Mouse (Mus musculus): ENCODE measurements around the gene Mki67.
A peak's percentile ranks its signal among the peaks of the same experiment; 100 is the strongest.

The Mki67 gene

DNA sequence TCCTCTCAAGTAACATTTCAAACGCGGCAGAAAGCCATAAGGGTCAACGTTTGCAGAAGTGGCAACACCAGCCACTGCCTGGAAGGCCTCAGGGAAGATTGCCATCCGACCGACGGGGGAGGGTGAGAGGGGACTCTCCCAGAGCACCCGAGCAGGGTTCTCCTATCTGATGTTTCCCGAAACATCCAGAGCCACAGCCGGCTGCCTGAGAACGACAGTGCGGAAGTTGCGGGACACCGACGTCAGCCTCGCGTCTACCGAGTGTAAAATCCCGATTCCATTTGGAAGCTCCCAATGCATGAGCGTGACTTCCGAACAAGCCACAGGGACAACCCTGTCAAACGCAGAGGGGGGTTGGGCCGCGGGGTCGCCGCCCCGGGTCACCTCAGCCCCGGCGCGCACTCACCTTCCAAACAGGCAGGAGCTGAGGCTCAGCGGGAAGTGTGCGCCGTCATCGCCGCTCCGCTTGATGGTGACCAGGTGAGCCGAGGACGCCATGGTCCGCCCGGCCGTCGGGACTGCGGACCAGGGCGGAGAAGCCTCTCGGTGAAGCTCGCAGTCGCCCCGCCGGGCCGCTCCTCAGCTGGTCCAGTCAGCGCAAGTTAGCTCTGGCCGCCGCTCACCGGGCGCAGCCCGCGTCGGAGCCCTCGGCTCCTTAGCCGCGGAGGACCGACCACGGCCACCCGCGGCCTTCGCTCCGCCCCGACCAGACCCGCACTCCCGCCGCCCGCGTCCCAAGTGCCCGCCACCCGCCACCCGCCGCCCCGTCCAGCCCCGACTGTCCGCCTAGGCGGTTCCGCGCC is at the start of gene Mki67:
Gene Mki67 (minus strand): TSS at position 720 of the 803 bp plus-strand sequence.
- peak; percentile 37 for DNase-seq

DNA sequence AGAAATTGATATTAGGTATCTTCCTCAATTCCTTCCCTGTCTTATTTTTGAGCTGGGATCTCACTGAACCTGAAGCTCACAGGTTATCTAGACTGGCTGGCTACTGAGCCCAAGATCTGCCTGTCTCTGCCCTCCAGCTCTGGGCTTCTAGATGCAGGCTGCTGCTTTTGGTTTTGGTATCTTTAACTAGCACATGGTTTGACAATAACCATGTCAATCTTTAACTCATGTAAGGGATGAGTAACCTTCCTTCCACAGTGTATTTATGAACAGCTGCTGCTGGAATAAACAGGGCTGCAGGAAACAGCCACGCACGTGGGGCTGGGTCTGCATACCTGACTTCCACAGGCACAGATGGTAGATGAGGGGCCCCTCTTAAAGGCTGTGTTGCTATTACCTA is 47.1 kb upstream of the Mki67 start:
- peak; percentile 3 for DNase-seq

DNA sequence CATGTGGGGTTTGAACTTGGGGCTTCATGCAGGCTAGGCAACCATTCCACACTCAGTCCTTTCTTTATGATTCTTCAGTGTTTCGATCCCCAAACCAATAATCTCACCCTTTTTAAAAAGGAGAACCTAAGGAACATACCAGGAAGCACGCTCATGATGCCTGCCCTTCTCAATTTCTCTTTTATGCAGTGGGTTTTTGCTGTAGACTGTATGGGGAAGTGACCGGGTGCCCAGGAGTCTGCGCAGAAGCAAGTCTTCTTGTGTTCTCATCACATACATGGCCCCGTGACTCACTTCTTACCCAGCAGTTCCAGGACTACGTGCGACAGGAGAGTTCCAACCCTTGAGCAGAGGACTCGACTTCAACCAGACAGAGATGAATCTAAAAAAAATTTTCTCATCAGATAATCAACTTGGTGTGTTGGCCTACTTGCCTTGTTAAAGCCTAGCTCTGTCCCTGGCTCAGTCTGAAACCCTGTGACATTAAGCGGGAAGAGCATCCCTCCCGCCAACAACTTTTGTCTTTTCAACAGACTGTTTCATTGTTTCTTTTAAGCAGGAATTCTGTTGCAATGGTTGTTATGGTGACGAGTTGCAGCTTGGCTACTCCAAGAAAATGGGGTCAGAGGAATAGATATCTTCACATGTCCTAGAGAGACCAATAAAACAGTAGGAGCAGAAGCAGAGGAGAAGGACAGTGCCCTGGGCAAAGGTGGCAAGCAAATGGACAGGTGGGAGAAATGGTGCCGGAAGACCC is 42.8 kb upstream of the Mki67 start:
- no peak for DNase-seq

DNA sequence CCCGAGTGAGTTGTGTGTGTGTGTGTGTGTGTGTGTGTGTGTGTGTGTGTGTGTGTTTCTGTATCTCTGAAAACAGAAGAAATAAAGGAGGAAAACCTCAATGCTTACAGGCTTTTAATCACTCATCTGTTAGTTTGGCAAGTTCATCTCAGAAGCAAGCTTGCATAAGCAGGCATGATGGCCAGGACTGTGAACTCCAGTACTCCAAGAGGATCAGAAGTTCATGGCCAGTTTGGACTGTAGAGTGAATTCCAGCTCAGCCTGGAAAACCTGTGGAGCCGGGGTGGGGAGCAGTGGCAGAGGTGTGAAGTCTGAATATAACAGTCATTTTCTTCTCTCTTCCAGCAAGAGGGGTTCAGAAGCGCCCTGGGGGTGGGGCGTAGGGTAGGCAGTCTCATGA is 42.0 kb upstream of the Mki67 start:
- DNase-seq, result peak; percentile 30

DNA sequence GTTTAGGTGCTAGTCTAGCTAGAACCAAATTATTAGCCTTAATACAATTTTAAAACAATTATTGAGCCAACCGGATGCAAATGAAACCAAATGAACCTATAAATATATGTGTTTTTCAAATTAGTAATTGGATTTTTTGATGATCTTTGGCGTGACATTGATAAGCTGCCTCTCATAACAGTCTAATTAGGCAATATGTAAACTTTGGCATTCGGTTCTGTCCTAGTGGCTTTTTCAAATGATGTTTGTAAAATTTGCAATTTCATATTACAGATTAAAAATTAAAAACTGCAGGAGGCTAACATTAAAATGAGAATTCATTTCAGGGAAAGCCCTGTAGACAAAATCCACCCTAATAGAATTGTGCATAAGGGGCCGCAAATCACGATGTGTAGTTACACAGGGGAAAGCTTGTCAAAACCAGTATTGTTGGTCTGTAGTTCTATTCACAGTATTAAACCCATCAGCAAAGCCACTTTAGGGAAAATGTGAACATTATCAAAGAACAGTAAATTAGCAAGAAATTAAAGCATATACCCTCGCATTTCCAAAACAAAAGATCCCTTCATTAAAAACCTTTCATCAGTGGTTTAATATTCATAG is 40.9 kb upstream of the Mki67 start:
- DNase-seq, result no peak

DNA sequence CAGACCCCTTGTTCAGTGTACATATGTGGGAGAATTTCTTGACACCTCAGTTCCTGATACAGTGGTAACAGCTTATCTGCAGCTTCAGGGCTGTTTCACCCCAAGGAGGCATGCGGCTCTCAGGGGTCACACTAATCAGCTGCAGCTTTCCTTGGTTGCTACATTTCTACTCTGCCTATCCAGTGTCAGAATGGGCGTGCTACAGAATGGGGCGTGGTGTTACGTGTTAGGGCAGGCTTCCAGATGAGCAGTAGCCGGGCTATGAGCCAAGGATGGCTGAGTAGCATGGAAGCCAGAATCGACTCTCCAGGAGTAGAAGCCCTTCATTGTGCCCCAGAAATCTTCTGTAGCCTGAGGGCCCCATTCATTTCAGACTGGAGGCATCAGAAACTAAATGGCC is 32.8 kb upstream of the Mki67 start:
- no peak for DNase-seq

DNA sequence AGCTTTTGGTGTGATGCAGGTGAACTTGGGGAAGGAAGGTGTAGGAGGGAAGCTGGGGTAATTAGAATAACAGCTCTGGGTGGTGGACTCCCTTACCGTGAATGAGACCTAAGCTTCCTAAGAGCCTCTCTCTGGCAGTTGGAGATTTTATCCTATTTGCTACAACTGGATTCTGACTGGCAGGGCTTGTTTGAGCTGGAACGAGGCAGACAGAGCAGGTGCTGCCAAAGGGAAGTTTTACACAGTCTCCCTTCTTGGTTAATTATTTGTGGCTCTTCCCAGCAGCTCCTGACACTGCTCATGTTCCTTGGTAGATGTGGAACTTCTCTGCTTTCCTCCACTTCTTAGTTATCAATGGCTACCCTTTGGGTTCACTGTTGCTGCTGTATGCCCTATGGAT is 30.9 kb upstream of the Mki67 start:
- DNase-seq, result peak; percentile 72

DNA sequence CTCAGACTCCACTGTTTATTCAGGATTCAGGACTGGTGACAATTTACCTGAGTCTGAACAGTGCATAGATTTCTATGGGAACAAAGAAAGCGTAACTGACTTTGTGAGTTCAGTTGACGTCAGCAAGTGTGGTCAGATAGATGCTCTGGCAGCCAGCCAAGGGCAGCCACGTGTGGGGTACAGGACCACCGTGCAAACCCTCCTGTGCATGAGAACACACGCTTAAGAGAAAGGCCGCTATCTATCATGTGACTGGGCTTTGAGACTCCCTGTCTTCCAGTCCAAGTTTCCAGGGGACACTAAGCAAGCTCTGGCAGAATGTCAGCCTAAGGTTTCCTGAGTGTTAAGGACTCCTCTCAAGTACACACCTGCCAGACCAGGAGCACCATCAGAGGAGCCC is 30.4 kb upstream of the Mki67 start:
- DNase-seq, result no peak

DNA sequence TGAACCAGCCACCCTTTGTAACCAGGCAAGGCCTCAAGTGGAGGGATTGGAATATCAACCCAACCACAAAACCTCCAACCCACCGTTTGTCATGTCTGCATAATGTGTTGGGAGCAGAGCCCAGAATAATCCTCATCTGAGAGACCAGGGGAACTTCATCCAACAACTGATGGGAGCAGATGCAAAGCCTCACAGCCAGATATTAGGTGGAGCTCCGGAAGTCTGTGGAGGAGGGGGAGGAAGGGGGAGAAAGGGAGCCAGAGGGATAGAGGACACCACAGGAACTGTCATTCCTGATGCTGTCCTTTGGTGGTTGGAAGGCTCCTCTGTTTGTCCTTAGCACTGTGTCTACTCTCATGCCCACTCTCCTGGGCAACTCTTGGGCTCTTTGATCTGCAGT is 28.9 kb upstream of the Mki67 start:
- DNase-seq, result peak; percentile 54

DNA sequence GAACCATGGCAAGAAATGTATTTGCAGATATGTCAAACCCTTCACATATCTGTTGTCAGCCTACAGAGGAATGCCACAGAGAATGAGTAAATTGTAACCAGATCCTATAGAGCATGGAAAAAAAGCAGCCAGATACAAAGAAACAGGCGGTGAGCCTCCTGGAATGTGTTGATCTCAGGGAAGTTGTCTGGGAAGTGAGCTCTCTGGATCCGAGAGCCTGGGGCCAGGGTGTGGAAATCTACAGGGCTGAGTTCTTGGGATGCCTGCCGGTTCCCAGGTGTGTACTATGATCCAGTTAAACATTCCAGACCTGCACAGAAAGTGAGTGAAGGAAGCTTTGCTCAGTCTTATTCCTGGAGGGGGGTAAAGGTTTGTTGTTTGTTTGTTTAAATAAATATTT is 24.3 kb upstream of the Mki67 start:
- peak; percentile 7 for DNase-seq

DNA sequence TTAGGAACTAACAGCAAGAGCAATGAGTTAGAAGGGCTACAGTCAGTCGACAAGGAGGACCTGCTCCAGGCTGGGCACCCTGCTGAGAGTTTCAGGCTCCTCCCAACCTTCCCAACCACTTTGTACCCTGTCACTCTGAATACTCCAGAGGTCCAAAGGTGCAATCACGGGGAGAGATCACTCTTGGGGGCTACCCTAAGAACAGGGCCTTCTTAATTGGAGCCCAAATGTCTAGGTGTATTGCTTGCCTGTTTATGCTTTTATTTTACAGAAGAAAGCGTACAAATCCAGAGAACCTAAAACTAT is 20.4 kb upstream of the Mki67 start:
- no peak for DNase-seq

DNA sequence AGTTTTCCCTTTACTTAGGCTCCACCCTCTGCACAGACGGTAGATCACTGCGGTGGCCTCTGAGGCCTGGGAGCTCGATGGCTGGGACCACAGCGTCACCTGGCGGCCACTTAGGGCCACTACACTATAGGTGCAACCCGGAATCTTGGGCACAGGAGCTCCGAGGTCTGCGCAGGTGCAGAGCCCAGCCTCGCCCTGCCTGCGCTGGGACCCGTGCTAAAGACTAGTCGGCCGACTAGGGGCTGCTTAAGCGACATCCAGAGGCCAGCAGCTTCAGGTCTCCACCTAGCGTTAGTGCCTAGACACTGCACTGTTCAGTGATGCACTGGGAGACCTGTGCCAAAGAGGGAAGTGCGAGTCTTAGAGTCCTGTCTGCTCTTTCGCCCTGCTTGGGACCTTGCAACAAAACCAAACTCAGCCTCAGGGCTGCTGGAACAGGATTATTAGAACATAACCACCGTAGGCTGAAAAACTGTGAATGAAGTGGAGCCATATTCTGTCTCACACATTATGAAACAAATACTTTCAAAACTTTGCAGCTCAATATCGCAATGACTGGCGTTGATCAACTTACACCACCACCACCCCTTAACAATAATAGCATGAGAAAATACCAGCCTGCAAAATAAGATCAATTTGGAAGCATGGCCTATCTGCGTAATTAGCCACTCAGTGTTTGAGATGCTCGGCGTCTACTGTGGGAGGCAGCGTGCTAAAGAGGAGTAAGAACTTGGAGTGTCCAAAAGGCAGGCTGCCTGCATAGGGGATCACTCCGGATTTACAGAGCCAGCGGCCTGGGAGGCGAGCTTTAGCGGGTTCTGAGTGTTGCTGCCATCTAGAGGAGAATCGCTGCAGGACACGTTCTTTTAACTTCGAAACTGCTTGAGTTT is 19.8 kb upstream of the Mki67 start:
- DNase-seq, result peak; percentile 92

DNA sequence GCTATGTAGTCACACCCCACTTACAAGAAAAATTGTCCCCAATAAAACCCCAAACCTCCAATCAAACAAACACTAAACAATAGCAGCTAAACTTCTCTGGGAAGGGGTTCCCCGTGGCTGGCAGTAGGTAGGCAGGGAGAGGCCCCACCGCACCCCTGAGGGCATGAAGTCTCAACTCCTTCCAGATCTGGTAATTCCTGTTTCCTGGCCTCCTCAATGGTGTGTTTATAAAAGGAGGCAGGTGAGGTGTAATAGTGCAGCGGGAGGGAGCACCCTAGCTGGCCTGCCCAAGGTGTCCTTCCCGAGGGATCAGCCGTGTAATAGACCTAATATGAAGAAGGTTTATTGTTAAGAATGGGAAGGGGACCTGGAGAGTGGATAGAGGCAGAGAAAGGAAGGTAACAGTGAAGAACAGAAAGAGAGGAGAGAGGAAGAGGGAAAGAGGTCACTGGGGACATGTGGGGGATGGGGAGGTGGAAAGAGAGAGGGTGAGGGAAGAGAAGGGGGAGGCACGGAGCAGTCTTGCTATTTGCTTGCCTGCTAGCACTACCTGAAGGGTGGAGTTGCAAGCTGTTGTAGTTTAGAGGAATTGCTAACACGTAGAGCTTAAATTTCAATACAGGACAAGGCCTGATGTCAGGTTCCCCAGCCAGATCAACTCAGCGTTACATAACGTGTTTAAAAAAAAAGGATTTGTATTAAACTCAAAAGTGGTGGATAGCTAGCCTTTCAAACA is 18.9 kb upstream of the Mki67 start:
- DNase-seq, result peak; percentile 31

DNA sequence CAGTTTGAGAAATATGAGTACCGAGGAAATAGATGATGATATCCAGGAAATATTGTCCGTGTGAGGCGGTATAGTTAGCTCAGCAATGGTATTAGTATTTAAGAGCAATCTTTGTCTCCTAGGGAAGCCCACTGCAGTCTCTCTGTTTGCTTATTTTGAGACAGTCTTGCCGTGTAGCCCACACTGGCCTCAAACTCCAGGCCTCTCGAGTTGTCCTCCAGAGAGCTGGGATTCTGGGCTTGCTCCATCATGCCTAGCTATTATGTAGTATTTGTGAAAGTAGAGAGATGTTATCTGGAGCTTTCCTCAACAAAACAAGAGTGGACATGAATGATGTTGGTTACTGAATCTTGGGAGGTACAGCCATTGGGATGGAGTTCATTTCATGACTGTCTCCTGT is 18.2 kb upstream of the Mki67 start:
- no peak for DNase-seq

DNA sequence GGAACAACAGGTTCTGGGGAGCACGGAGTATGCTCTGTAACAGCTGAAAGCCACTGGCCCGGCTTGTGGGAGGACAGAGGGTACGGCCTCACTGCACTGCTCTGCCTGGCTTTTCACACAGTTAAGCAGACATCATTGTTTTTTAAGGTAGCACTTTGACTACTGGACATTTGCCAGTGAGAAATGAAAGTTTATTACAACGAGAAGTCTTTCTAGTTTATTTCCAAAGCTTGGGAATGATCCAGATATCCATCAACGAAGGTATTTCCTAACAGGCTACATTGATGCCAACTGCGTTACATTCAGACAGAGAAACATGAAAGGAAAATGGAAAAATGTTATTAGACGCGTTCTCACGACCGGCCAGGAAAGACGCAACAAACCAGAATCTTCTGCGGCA is 11.9 kb upstream of the Mki67 start:
- no peak for DNase-seq

DNA sequence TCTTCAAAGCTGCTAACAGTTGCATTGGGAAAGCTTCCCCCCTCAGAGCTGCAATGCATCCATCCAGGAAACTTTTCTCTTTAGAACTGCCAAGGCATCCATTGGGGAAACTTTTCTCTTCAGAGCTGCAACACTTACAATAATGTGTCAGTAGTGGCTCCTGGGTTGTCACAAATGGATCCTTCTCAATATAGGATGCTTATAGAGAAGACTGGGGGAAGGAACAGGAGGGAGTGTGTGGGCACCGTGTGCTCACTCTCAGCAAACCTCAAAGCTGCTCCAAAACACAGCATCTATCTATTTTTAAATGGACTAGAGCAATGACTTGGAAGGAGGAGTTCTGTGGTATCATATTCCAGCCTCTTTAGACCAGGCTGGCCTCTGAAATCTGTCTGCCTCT is 10.5 kb upstream of the Mki67 start:
- no peak for DNase-seq

DNA sequence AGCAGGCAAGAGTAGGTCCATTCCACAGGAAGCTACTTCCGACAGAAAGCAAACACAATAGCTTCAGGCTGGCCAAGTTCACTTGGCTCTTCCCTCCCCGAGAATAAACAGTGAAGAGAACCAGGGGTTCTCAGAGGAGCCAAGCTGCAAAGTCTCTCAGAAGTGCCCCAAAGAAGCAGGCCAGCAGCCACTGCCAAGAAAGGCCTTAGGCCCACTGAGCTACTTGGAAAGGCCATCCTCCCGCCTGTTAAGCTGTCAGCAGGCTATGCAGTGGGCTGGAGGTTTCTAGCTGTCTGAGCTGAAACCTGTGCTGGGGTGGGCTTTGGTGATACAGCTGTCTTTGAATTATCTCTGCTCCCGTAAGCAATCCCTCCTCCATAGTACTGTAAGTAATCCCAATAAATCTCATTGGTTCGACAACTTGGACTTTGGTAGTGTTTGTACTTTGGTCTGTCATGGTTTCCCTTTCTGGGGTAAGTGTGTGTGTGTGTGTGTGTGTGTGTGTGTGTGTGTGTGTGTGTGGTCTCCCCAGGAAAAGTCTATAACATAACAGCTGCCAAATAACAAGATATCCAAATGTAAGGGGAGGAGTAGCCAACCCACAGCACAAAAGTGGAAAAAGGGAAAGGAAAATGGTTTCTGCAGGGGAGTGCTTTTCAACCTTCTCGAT is 7.6 kb upstream of the Mki67 start:
- no peak for DNase-seq

DNA sequence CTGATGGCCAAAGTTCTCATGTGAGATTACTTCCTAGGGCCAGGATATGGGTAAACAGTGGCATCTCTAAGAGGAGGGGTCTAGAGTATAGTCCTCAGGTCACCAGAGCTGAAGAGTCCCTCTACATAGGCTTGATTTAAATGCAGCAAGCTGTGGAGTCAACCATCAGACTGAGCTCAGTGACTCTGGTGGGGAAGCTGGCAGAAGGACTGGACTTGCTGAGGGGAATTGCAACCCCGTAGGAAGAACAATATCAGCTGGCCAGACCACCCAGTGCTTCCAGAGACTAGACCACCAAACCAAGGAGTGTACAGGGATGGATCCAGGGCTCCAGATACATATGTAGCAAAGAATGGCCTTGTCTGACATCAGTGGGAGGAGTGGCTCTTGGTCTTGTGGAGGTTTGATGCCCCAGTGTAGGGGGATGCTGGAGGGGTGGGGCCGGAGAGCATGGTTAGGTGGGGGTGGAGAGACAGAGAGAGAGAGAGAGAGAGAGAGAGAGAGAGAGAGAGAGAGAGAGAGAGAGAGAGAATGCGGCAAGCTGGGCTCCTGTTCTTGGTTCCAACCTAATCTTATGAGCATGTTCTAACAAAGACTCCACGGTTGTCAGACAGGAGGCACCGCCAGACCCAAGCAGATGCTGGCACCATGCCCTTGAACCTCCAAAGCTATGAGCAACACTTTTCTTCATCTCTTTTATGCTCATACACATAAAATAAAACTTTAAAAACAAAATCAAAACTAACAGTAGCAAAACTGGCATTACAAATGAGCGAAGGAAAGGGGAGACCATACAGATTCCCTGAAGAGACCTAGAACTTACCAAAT is 6.1 kb upstream of the Mki67 start:
- DNase-seq, result no peak

DNA sequence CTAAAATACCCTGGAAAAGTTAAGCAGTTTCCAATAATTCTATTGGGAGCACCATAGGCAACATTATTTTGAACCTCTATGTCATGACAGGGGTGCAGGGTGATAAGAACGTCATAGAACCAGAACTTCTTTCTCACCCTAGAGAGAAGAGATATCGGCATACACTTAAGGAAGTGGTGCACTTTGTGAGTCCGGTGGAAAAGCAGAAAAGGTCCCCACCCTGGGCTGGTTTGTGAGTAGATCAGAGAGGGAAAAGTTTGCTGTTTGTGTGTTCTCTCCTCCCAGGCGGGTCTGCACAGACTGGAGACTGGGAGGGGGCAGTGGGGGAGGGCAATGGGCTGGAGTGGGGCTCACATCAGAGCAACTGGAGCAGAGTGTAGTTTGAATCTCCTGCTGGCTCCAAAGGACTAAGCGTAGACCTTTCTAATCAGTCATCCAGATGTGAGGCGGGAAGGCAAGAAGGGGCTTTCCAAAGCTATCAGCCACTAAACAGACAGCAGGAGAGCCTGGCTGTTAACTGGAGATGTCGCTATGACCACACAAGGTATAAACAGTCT is 5.4 kb upstream of the Mki67 start:
- DNase-seq, result no peak

DNA sequence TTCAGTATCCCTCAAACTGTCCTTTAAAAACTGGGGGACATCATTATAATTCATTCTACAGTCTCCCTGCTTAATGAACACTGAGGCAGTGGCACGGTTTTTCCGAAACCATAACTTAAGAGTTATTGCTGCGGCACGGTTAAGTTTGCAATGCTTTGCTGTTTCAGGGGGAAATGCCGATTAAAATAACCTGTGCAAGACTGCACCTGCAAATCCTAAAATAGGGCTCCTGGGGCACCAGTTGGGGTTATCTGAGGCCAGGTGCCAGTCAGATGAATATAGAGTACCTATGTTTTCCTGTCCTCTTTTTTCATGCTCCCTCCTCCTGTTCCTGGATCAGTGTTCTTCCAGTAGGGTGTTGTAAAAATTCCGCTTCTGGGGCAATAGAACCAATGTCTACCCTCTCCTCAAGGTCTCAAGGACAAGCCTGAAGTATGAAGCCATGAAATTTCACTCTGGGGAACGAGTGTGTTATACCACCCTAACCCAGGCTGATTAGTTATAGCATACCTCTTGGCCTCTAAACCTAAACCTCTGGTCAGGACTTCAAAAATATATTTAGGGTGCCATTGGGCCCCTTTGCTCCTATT is 902 bp upstream of the Mki67 start:
- DNase-seq, result no peak
